Mouse (Mus musculus) limb, embryonic 13.5 days (tissue): ENCODE data around the gene Rint1. TPM values are rescaled to one million over a fixed set of nuclear protein-coding genes. Genes with fewer than 3 reads are reported as not detected.
A peak's percentile ranks its signal among the peaks of the same experiment; 100 is the strongest.

ENCODE experiments used
- ATAC-seq: fragments of 200-750 bp; cut with Nextera tagmentation; 2 replicates; pipeline ENCODE4 v1.8.0; 2017; ENCODE audit warnings: low read depth, moderate number of reproducible peaks, moderate TSS enrichment; ENCODE audit not compliant: low FRiP score
- H3K27ac ChIP-seq: fragments of 300-500 bp; sonication (generic); 2 replicates; pipeline ENCODE4 v1.5.1; 2015; ENCODE audit warnings: inconsistent platforms, mild to moderate bottlenecking, moderate library complexity
- H3K27me3 ChIP-seq: fragments of 300-500 bp; sonication (generic); 2 replicates; pipeline ENCODE4 v1.6.1; 2015; ENCODE audit warnings: mild to moderate bottlenecking, inconsistent platforms
- H3K36me3 ChIP-seq: fragments of 300-500 bp; sonication (generic); 2 replicates; pipeline ENCODE4 v1.6.1; 2015; ENCODE audit warnings: inconsistent platforms, mild to moderate bottlenecking, moderate library complexity
- H3K4me1 ChIP-seq: fragments of 300-500 bp; sonication (generic); 2 replicates; pipeline ENCODE4 v1.6.1; 2015; ENCODE audit warnings: inconsistent platforms
- H3K4me2 ChIP-seq: fragments of 300-500 bp; sonication (generic); replicated peaks from 2 replicates; pipeline ENCODE4 v1.6.1; 2015; ENCODE audit warnings: inconsistent platforms, mild to moderate bottlenecking, moderate library complexity
- H3K4me3 ChIP-seq: fragments of 300-500 bp; sonication (generic); 2 replicates; pipeline ENCODE4 v1.5.1; 2015; ENCODE audit warnings: moderate library complexity, mild to moderate bottlenecking, inconsistent platforms
- H3K9ac ChIP-seq: fragments of 300-500 bp; sonication (generic); 2 replicates; pipeline ENCODE4 v1.6.1; 2015; ENCODE audit warnings: mild to moderate bottlenecking, inconsistent platforms
- H3K9me3 ChIP-seq: fragments of 300-500 bp; sonication (generic); 2 replicates; pipeline ENCODE4 v1.6.1; 2016; ENCODE audit warnings: inconsistent platforms
- WGBS: fragments of 180-500 bp; shearing (Covaris S2); methylation state at CpG from one replicate; pipeline ENCODE4 v1.1.7; 2015; 5-methylcytosine and 5-hydroxymethylcytosine counted together
- polyA plus RNA-seq: library from polyadenylated mRNA; unstranded; fragments of >200 nt; fragmentation: Nextera tagmentation; extraction: Ambion mirVana; gene quantifications from 2 replicates; pipeline ENCODE4 v1.2.1, GENCODE M21; 2015

Rint1 gene
- 45.2 and 46.8 TPM in 2 replicates for polyA plus RNA-seq

GRCm38 (mm10) chr5:23787536-23788389, at the start of gene Rint1:
TSS of gene Rint1 (plus strand) at chr5:23787711.
- H3K4me1 ChIP-seq = peaks cover 10% of the 10 kb centered on the region
- peak within 1 kb of the TSS; percentile 73 for H3K27ac ChIP-seq
- peaks cover 17% of the 10 kb centered on the region for H3K36me3 ChIP-seq
- H3K4me3 ChIP-seq = peak within 1 kb of the TSS; percentile 91
- peak within 1 kb of the TSS; percentile 94 for H3K9ac ChIP-seq
- H3K4me2 ChIP-seq = peak within 1 kb of the TSS; percentile 82
- no peaks in the 10 kb centered on the region for H3K9me3 ChIP-seq
- H3K27me3 ChIP-seq = no peaks in the 10 kb centered on the region
- 2% methylated on average over 47 of the region's 47 CpGs for WGBS
- peak; percentile 87 for ATAC-seq

- H3K4me2 ChIP-seq = no peak overlapping the region
- no peak overlapping the region for H3K27ac ChIP-seq
- H3K4me3 ChIP-seq = no peak overlapping the region
- H3K36me3 ChIP-seq = peaks cover 83% of the 10 kb centered on the region
- WGBS = 96% methylated on average over 12 of the region's 12 CpGs
- ATAC-seq = no peak
- no peaks in the 10 kb centered on the region for H3K4me1 ChIP-seq
- no peak overlapping the region for H3K9ac ChIP-seq
- H3K27me3 ChIP-seq = no peaks in the 10 kb centered on the region
- H3K9me3 ChIP-seq = no peaks in the 10 kb centered on the region
These were observed 44.2 kb upstream of the Rint1 start for GRCm38 (mm10) chr5:23743261-23743660.

- no peak for ATAC-seq
- H3K9ac ChIP-seq = no peak overlapping the region
- no peak overlapping the region for H3K4me2 ChIP-seq
- no peaks in the 10 kb centered on the region for H3K9me3 ChIP-seq
- H3K27me3 ChIP-seq = no peaks in the 10 kb centered on the region
- H3K36me3 ChIP-seq = peaks cover 68% of the 10 kb centered on the region
- 74% methylated on average over 2 of the region's 2 CpGs for WGBS
- no peaks in the 10 kb centered on the region for H3K4me1 ChIP-seq
- H3K4me3 ChIP-seq = no peak overlapping the region
- H3K27ac ChIP-seq = no peak overlapping the region
These were observed 37.6 kb upstream of the Rint1 start for GRCm38 (mm10) chr5:23749882-23750281.

- H3K36me3 ChIP-seq = peaks cover 71% of the 10 kb centered on the region
- H3K4me3 ChIP-seq = no peak overlapping the region
- H3K9me3 ChIP-seq = peaks cover 4% of the 10 kb centered on the region; the same call in 1 of the 2 replicates
- H3K9ac ChIP-seq = no peak overlapping the region
- no peak overlapping the region for H3K27ac ChIP-seq
- H3K4me2 ChIP-seq = no peak overlapping the region
- ATAC-seq = no peak
- H3K27me3 ChIP-seq = no peaks in the 10 kb centered on the region
- H3K4me1 ChIP-seq = no peaks in the 10 kb centered on the region
- WGBS = 97% methylated on average over 9 of the region's 9 CpGs
These were observed 31.9 kb upstream of the Rint1 start for GRCm38 (mm10) chr5:23755591-23755990.

GRCm38 (mm10) chr5:23756368-23756767, 31.1 kb upstream of the Rint1 start:
- H3K4me3 ChIP-seq = no peak overlapping the region
- H3K4me1 ChIP-seq = no peaks in the 10 kb centered on the region
- H3K27ac ChIP-seq = no peak overlapping the region
- no peak for ATAC-seq
- WGBS = 94% methylated on average over 4 of the region's 4 CpGs
- peaks cover 68% of the 10 kb centered on the region for H3K36me3 ChIP-seq
- no peak overlapping the region for H3K4me2 ChIP-seq
- H3K9ac ChIP-seq = no peak overlapping the region
- no peaks in the 10 kb centered on the region for H3K27me3 ChIP-seq
- H3K9me3 ChIP-seq = peaks cover 4% of the 10 kb centered on the region; the same call in 1 of the 2 replicates

GRCm38 (mm10) chr5:23758633-23759032, 28.9 kb upstream of the Rint1 start:
- H3K27me3 ChIP-seq = no peaks in the 10 kb centered on the region
- peaks cover 70% of the 10 kb centered on the region for H3K36me3 ChIP-seq
- no peaks in the 10 kb centered on the region for H3K4me1 ChIP-seq
- no peak overlapping the region for H3K27ac ChIP-seq
- 57% methylated on average over 2 of the region's 2 CpGs for WGBS
- no peak for ATAC-seq
- H3K4me3 ChIP-seq = no peak overlapping the region
- H3K9me3 ChIP-seq = peaks cover 4% of the 10 kb centered on the region; the same call in 1 of the 2 replicates
- no peak overlapping the region for H3K9ac ChIP-seq
- H3K4me2 ChIP-seq = no peak overlapping the region

- WGBS = 90% methylated on average over 6 of the region's 6 CpGs
- H3K36me3 ChIP-seq = peaks cover 69% of the 10 kb centered on the region
These were observed 25.0 kb upstream of the Rint1 start for GRCm38 (mm10) chr5:23762531-23762930.

GRCm38 (mm10) chr5:23764557-23764956, 23.0 kb upstream of the Rint1 start:
- ATAC-seq = no peak
- 92% methylated on average over 5 of the region's 5 CpGs for WGBS
- Histone ChIP-seq H3K9me3 (no peaks in the 10 kb centered on the region), H3K9ac (no peak overlapping the region), H3K27ac (no peak overlapping the region), H3K36me3 (peaks cover 73% of the 10 kb centered on the region), H3K4me3 (no peak overlapping the region), H3K27me3 (no peaks in the 10 kb centered on the region), H3K4me2 (no peak overlapping the region), H3K4me1 (no peaks in the 10 kb centered on the region)

More at GRCm38 (mm10) chr5:23762531-23762930, 25.0 kb upstream of the Rint1 start:
- Histone ChIP-seq H3K4me2 (no peak overlapping the region), H3K27ac (no peak overlapping the region), H3K9me3 (no peaks in the 10 kb centered on the region), H3K9ac (no peak overlapping the region), H3K4me1 (no peaks in the 10 kb centered on the region), H3K4me3 (no peak overlapping the region), H3K27me3 (no peaks in the 10 kb centered on the region)
- no peak for ATAC-seq

- no peak overlapping the region for H3K27ac ChIP-seq
- H3K9me3 ChIP-seq = no peaks in the 10 kb centered on the region
- H3K27me3 ChIP-seq = no peaks in the 10 kb centered on the region
- no peak overlapping the region for H3K4me3 ChIP-seq
- no peaks in the 10 kb centered on the region for H3K4me1 ChIP-seq
- H3K36me3 ChIP-seq = peaks cover 61% of the 10 kb centered on the region
- H3K4me2 ChIP-seq = no peak overlapping the region
- 44% methylated on average over 8 of the region's 8 CpGs for WGBS
- no peak for ATAC-seq
- H3K9ac ChIP-seq = no peak overlapping the region
These were observed 16.4 kb upstream of the Rint1 start for GRCm38 (mm10) chr5:23771105-23771504.

- Histone ChIP-seq H3K4me3 (no peak overlapping the region), H3K36me3 (peaks cover 52% of the 10 kb centered on the region), H3K27me3 (no peaks in the 10 kb centered on the region), H3K4me2 (no peak overlapping the region), H3K4me1 (no peaks in the 10 kb centered on the region), H3K9me3 (no peaks in the 10 kb centered on the region), H3K9ac (no peak overlapping the region), H3K27ac (no peak overlapping the region)
- 80% methylated on average over 6 of the region's 6 CpGs for WGBS
- no peak for ATAC-seq
These were observed 13.3 kb upstream of the Rint1 start for GRCm38 (mm10) chr5:23774186-23774585.

GRCm38 (mm10) chr5:23780516-23780915, 7.0 kb upstream of the Rint1 start:
- ATAC-seq = no peak
- 80% methylated on average over 4 of the region's 4 CpGs for WGBS
- peaks cover 19% of the 10 kb centered on the region for H3K4me1 ChIP-seq
- no peaks in the 10 kb centered on the region for H3K27me3 ChIP-seq
- no peaks in the 10 kb centered on the region for H3K9me3 ChIP-seq
- no peak overlapping the region for H3K9ac ChIP-seq
- H3K4me3 ChIP-seq = no peak overlapping the region
- no peak overlapping the region for H3K27ac ChIP-seq
- H3K36me3 ChIP-seq = peaks cover 22% of the 10 kb centered on the region
- no peak overlapping the region for H3K4me2 ChIP-seq

GRCm38 (mm10) chr5:23781172-23781571, 6.3 kb upstream of the Rint1 start:
- Histone ChIP-seq H3K4me2 (no peak overlapping the region), H3K27me3 (no peaks in the 10 kb centered on the region)
- WGBS = 40% methylated on average over 4 of the region's 4 CpGs

More at GRCm38 (mm10) chr5:23781172-23781571, 6.3 kb upstream of the Rint1 start:
- no peak for ATAC-seq
- Histone ChIP-seq H3K4me1 (peaks cover 19% of the 10 kb centered on the region), H3K9ac (no peak overlapping the region), H3K4me3 (no peak overlapping the region), H3K36me3 (peaks cover 18% of the 10 kb centered on the region), H3K27ac (no peak overlapping the region), H3K9me3 (no peaks in the 10 kb centered on the region)
